Mouse (Mus musculus) gastrocnemius, postnatal 36 days (tissue): ENCODE data around the gene Srms. TPM values are rescaled to one million over a fixed set of nuclear protein-coding genes. Genes with fewer than 3 reads are reported as not detected.

Experiments
- DNase-seq, 2 experiments: peaks; one replicate each; pipeline ENCODE4 v3.0.0; 2022
- intact Hi-C: fragments of 180-260 bp; cut with DNase I; formaldehyde crosslinking; loops from one replicate; pipeline ENCODE4 v1.15.1; 2025
- total RNA-seq, 2 experiments: library from RNA; stranded (reverse); gene quantifications; 2 replicates each; pipeline ENCODE4 v1.2.3; 2021

Gene Srms
- total RNA-seq, 2 experiments from 2014 or later: 0.22 to 0.38 TPM

GRCm38 (mm10) chr2:181180898-181181297 lies 32.1 kb downstream of the Srms start:
- DNase-seq: no peak
- intact Hi-C loops: loop anchor here (10.0 kb wide), 1 partner anchor 414 kb away; the partner anchor contains the start of genes Prpf6, Samd10 and Zfp512b

GRCm38 (mm10) chr2:181178471-181178870 lies 34.5 kb downstream of the Srms start:
- DNase-seq: no peak
- intact Hi-C loops: no loop called here

GRCm38 (mm10) chr2:181178015-181178414 lies 35.0 kb downstream of the Srms start:
- intact Hi-C loops: no loop called here
- no peak for DNase-seq

- no peak for DNase-seq
- intact Hi-C loops: no loop called here
These were observed 38.3 kb downstream of the Srms start for GRCm38 (mm10) chr2:181174646-181175045.

- intact Hi-C loops: no loop called here
These were observed 46.5 kb downstream of the Srms start for GRCm38 (mm10) chr2:181166469-181166868.

GRCm38 (mm10) chr2:181160821-181161220 lies 52.2 kb downstream of the Srms start:
- intact Hi-C loops: no loop called here
- DNase-seq: no peak

More at GRCm38 (mm10) chr2:181166469-181166868, 46.5 kb downstream of the Srms start:
- DNase-seq: no peak

- DNase-seq: no peak
- intact Hi-C loops: no loop called here
These were observed 53.2 kb downstream of the Srms start for GRCm38 (mm10) chr2:181159771-181160170.

GRCm38 (mm10) chr2:181159091-181159514 lies 53.9 kb downstream of the Srms start:
- intact Hi-C loops: no loop called here
- peak in 1 of 2 experiments; percentile 55 for DNase-seq

- intact Hi-C loops: no loop called here
- DNase-seq: no peak
These were observed 54.5 kb downstream of the Srms start for GRCm38 (mm10) chr2:181158471-181158870.

- DNase-seq: no peak
These were observed 55.2 kb downstream of the Srms start for GRCm38 (mm10) chr2:181157716-181158302.

GRCm38 (mm10) chr2:181157180-181157579 lies 55.8 kb downstream of the Srms start:
- intact Hi-C loops: no loop called here

More at GRCm38 (mm10) chr2:181157716-181158302, 55.2 kb downstream of the Srms start:
- intact Hi-C loops: no loop called here

GRCm38 (mm10) chr2:181156248-181157121 lies 56.5 kb downstream of the Srms start, which contains the start of gene Eef1a2:
Gene Eef1a2, minus strand, starts transcription at chr2:181157014.
- peak in 1 of 2 experiments; percentile 31 for DNase-seq
- intact Hi-C loops: no loop called here

More at GRCm38 (mm10) chr2:181157180-181157579, 55.8 kb downstream of the Srms start:
- no peak for DNase-seq

- peak in 1 of 2 experiments; percentile 44 for DNase-seq
- intact Hi-C loops: no loop called here
These were observed 57.2 kb downstream of the Srms start for GRCm38 (mm10) chr2:181155801-181156200.

Other genes starting within 250 kb of the Srms start
- gene Arfgap1, start 246.0 kb downstream of the Srms start, total RNA-seq: 10 to 100 TPM; 28.3 to 30.0 TPM
- gene Col20a1, start 226.7 kb downstream of the Srms start, total RNA-seq: 1 to 10 TPM; 1.6 to 1.8 TPM
- gene Chrna4, start 169.6 kb downstream of the Srms start, total RNA-seq: under 1 TPM; 0.15 to 0.37 TPM
- gene Kcnq2, start 77.9 kb downstream of the Srms start, total RNA-seq: not detected
- 1,000 to 10,000 TPM; 2,073 to 2,141 TPM for gene Eef1a2, start 56.2 kb downstream of the Srms start, total RNA-seq
- 10 to 100 TPM; 40.4 to 45.1 TPM for gene Ppdpf, start 25.9 kb downstream of the Srms start, total RNA-seq
- gene Ptk6, start 10.4 kb downstream of the Srms start, total RNA-seq: not detected
- not detected for gene Fndc11, start 6.8 kb upstream of the Srms start, total RNA-seq
- gene Helz2, start 28.8 kb upstream of the Srms start, total RNA-seq: 1 to 10 TPM; 2.7 to 3.3 TPM
- gene Gmeb2, start 74.8 kb upstream of the Srms start, total RNA-seq: 10 to 100 TPM in 1 of 2 experiments, 1 to 10 TPM in 1; 7.3 to 10.6 TPM
- gene Stmn3, start 101.3 kb upstream of the Srms start, total RNA-seq: under 1 TPM in 1 of 2 experiments, not detected in 1; 0.31 TPM
- gene Rtel1, start 106.6 kb upstream of the Srms start, total RNA-seq: 10 to 100 TPM in 1 of 2 experiments, 1 to 10 TPM in 1; 9.2 to 12.2 TPM
- gene Zgpat, start 151.7 kb upstream of the Srms start, total RNA-seq: 10 to 100 TPM; 11.3 to 11.5 TPM
- 10 to 100 TPM; 21.5 to 26.1 TPM for gene Arfrp1, start 152.2 kb upstream of the Srms start, total RNA-seq
- gene Lime1, start 166.9 kb upstream of the Srms start, total RNA-seq: 1 to 10 TPM; 4.7 to 5.2 TPM
- gene Zbtb46, start 246.2 kb upstream of the Srms start, total RNA-seq: 1 to 10 TPM; 3.9 to 4.0 TPM